Mouse (Mus musculus) left cerebral cortex, postnatal 25 days (tissue): ENCODE data around the gene Fam186a. TPM values are rescaled to one million over a fixed set of nuclear protein-coding genes. Genes with fewer than 3 reads are reported as not detected.

Experiments
- DNase-seq, 2 experiments: peaks; one replicate each; pipeline ENCODE4 v3.0.0; 2022; ENCODE audit warnings: low spot score in 2 of 2, mixed read lengths in 1 of 2
- intact Hi-C: fragments of 180-260 bp; cut with DNase I; formaldehyde crosslinking; loops from one replicate; pipeline ENCODE4 v1.15.1; 2025
- total RNA-seq, 2 experiments: library from RNA; stranded (reverse); gene quantifications; 2 replicates each; pipeline ENCODE4 v1.2.3; 2021

The Fam186a gene
- total RNA-seq, 2 experiments from 2014 or later, result 0.05 TPM; not detected in 1

DNA sequence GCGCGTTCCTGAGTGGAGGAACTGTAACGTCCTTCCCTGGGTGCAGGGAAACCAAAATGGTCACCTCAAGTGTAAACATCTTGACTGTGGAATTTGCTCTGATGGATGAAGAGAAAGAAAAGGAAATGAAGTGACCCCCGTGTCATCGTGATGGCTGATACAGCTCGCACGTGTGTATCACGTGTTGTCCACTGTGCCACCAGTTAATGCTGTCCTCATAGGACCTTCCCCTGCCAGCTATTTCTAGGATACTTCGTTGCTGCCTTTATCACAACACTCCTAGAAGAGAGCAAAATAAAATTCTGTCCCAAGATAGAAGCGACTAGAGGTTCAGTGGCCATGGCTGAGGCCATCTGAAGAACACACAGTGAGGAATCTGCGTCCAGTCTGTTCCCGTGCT lies 82.8 kb downstream of the Fam186a start:
- no peak for DNase-seq
- intact Hi-C loops, result no loop called here

DNA sequence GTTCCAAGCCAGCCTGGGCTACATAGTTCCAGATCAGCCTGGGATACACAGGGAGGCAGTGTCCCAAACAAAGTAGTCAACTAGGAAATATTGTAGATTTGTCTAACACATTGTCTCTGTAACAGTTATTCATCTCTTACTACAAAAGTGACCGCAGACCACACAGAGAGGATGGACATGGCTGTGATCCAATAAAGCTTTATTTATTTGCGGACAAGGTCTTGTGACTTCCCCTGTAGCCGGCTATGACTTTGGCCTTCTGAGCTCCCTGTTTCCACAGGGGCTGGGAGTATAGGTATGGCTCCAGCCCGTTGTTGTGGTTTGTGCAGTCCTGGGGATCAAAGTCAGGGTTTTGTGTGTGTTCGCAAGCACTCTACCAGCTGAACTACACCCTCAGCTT lies 88.3 kb downstream of the Fam186a start:
- DNase-seq, result no peak
- intact Hi-C loops, result no loop called here

DNA sequence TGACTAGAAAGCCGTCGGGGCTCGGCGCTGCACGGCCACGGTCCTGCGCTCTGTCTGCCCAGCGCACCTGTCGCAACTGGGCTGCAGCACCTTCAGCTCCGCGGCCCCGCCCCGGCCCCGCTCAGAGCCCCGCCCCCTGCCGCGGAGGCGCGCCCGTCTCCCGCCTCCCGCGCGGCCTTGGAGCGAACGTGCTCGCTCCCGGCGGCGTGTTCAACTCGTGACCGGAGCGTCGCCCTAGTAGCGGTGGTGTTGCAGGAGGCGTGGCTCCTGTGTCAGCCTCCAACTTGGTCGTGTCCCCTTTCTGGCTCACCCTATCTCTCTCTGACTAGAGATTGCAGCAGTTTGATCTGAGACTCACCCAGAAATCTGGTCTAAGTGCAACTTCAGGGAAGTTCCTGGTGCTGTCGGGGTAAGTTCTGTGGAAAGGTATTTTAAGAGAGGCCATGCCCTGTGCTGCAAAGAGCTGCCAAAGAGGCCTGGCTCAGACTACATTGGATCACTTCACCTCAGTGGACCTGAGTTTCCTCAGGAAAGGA lies 91.5 kb downstream of the Fam186a start, which contains the start of gene Lima1:
Gene Lima1, minus strand, starts transcription at position 123 of the 536 bp plus-strand sequence.
- DNase-seq, result peak; percentile 79 to 81
- intact Hi-C loops, result no loop called here

DNA sequence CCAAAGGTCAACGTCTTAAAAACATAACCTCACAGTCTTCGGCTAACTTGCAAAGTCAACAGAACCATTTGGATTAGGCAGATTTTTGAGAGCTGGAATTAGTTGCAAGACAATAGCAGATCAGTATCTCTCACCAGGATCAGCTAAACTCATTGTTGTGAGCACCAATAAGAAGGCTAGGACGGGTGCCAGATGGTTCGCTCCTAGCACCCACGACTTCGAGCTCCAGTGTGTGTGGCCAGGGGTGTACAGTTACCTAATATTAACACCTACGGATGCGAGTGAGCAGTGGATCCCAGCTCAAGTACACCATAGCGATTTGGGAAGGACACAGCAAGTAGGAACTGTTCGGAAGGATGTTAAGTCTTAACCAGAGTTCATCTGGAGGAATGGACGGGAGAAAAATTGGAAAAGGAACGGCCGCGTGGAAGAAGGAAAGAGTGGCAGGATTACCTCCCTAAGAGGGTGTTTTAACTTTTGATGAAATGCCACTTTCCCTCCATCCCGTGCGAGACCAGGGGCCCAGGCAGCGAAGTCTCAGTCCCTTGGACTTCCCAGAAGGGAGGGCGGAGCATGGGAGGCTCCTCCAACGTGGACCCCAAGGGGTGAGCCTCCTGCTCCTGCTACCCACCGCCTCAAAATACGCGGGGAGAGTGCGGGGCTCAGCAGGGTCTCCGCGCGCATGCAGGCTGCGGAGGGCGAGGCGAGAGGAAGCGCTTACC lies 92.1 kb downstream of the Fam186a start:
- intact Hi-C loops, result no loop called here
- DNase-seq, result no peak

DNA sequence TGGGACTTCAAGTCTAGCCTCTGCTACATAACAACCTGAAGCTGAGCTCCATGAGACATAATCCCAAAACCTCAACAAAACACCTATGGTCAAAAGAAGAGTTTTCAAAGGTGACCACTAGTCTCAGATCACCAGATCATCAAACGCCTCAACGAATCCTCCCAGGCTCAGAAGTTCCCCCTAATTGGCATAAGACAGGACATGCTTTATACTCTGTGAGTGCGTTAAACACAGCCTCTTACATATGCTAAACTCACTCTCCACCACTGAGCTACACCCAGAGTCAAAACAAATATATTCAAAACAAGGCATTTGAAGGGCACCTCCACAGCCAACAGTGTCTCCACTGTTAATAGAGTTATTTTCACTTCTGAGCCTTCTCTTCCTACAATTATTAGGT lies 94.3 kb downstream of the Fam186a start:
- intact Hi-C loops, result no loop called here

More for the DNA sequence above, 94.3 kb downstream of the Fam186a start:
- no peak for DNase-seq

Other genes starting within 250 kb of the Fam186a start
- gene Gpd1, start 249.5 kb downstream of the Fam186a start, total RNA-seq, result 10 to 100 TPM; 86.4 to 88.3 TPM
- gene Cox14, start 241.4 kb downstream of the Fam186a start, total RNA-seq, result 100 to 1,000 TPM; 126 to 128 TPM
- gene Cers5, start 194.2 kb downstream of the Fam186a start, total RNA-seq, result 10 to 100 TPM; 38.8 to 39.6 TPM
- 1 to 10 TPM; 9.1 to 9.3 TPM for gene Lima1, start 91.6 kb downstream of the Fam186a start, total RNA-seq
- gene Larp4, start 3.0 kb upstream of the Fam186a start, total RNA-seq, result 10 to 100 TPM; 47.0 to 47.3 TPM
- gene Dip2b, start 71.6 kb upstream of the Fam186a start, total RNA-seq, result 10 to 100 TPM; 64.0 to 67.9 TPM